Mouse (Mus musculus) frontal cortex, adult (tissue): ENCODE measurements around the gene Smyd1.
A peak's percentile ranks its signal among the peaks of the same experiment; 100 is the strongest.
"Not testable (repeated sequence)": the region's sequence is repeated elsewhere in the genome, so short reads cannot be mapped to it uniquely, and the experiment has no call there.

ENCODE experiments used
- ATAC-seq: cut with Nextera tagmentation; 2 replicates; pipeline ENCODE4 v1.9.2; 2017; ENCODE audit warnings: mild to moderate bottlenecking, moderate library complexity, mixed read lengths; ENCODE audit not compliant: low TSS enrichment

Gene Smyd1

GRCm38 (mm10) chr6:71321826-71322283 is at the start of gene Smyd1:
Gene Smyd1, minus strand, starts transcription at chr6:71322233.
- ATAC-seq = no peak

- ATAC-seq = no peak
These were observed 49.1 kb upstream of the Smyd1 start for GRCm38 (mm10) chr6:71371085-71371605.

- no peak for ATAC-seq
These were observed 47.4 kb upstream of the Smyd1 start for GRCm38 (mm10) chr6:71369416-71369815.

- no peak for ATAC-seq
These were observed 42.0 kb upstream of the Smyd1 start for GRCm38 (mm10) chr6:71363995-71364394.

GRCm38 (mm10) chr6:71361156-71361670 is 39.2 kb upstream of the Smyd1 start:
- no peak for ATAC-seq

GRCm38 (mm10) chr6:71360751-71361150 is 38.7 kb upstream of the Smyd1 start:
- ATAC-seq = no peak

GRCm38 (mm10) chr6:71360221-71360620 is 38.2 kb upstream of the Smyd1 start:
- no peak for ATAC-seq

- no peak for ATAC-seq
These were observed 35.5 kb upstream of the Smyd1 start for GRCm38 (mm10) chr6:71357493-71357892.

GRCm38 (mm10) chr6:71353722-71354121 is 31.7 kb upstream of the Smyd1 start:
- ATAC-seq = no peak

GRCm38 (mm10) chr6:71352866-71353427 is 30.9 kb upstream of the Smyd1 start:
- ATAC-seq = no peak

- no peak for ATAC-seq
These were observed 30.2 kb upstream of the Smyd1 start for GRCm38 (mm10) chr6:71352201-71352600.

- no peak for ATAC-seq
These were observed 29.2 kb upstream of the Smyd1 start for GRCm38 (mm10) chr6:71351201-71351600.

GRCm38 (mm10) chr6:71348006-71348405 is 26.0 kb upstream of the Smyd1 start:
- no peak for ATAC-seq

- no peak for ATAC-seq
These were observed 19.1 kb upstream of the Smyd1 start for GRCm38 (mm10) chr6:71341179-71341578.

- no peak for ATAC-seq
These were observed 17.3 kb upstream of the Smyd1 start for GRCm38 (mm10) chr6:71339351-71339750.

- no peak for ATAC-seq
These were observed 16.9 kb upstream of the Smyd1 start for GRCm38 (mm10) chr6:71338941-71339340.

GRCm38 (mm10) chr6:71337666-71338065 is 15.6 kb upstream of the Smyd1 start:
- no peak for ATAC-seq

GRCm38 (mm10) chr6:71333578-71334273 is 11.7 kb upstream of the Smyd1 start:
- 0 out of 2 replicates have a peak, but pooled peaks have one; percentile 52 for ATAC-seq

GRCm38 (mm10) chr6:71333031-71333430 is 11.0 kb upstream of the Smyd1 start:
- ATAC-seq = no peak

GRCm38 (mm10) chr6:71332236-71332965 is 10.4 kb upstream of the Smyd1 start:
- no peak for ATAC-seq

- not testable (repeated sequence) for ATAC-seq
These were observed 9.5 kb upstream of the Smyd1 start for GRCm38 (mm10) chr6:71331491-71331890.

GRCm38 (mm10) chr6:71330486-71330885 is 8.5 kb upstream of the Smyd1 start:
- ATAC-seq = no peak
